25 mouse cellular contexts compared by ENCODE assay signal in genomic region chr16:44337541-44337940, GRCm38 (mm10). TPM values are rescaled to one million over a fixed set of nuclear protein-coding genes. Genes with fewer than 3 reads are reported as not detected.
"Had no signal": no experiment of that assay in that cellular context is flagged by ENCODE, and none has a peak within 500 bp of the region (broad histone marks: within the 10 kb centered on the region; RNA-seq: fewer than 3 reads in every experiment).

No protein-coding gene starts in this region.

- H3K4me2 ChIP-seq: heart, embryonic 12.5 days; hindbrain, embryonic 12.5 days; hindbrain, embryonic 14.5 days; intestine, embryonic 15.5 days; limb, embryonic 12.5 days; liver, embryonic 11.5 days had no signal

- H3K36me3 ChIP-seq: heart, embryonic 10.5 days; heart, embryonic 12.5 days; hindbrain, embryonic 10.5 days; hindbrain, embryonic 12.5 days; intestine, embryonic 15.5 days; limb, embryonic 10.5 days; limb, embryonic 12.5 days had no signal

- H3K4me1 ChIP-seq: intestine, embryonic 15.5 days had no signal

- ATAC-seq: hindbrain, embryonic 16.5 days; inflammation-experienced regulatory T-cells, adult 6 months; intestine, embryonic 15.5 days; intestine, postnatal 0 days had no signal

- H3K27ac ChIP-seq: gastrocnemius, adult 2 months; heart, embryonic 10.5 days; hindbrain, embryonic 10.5 days; hindbrain, embryonic 12.5 days; hindbrain, embryonic 14.5 days; intestine, embryonic 15.5 days; layer of hippocampus, adult 2 months; left cerebral cortex, adult 2 months; limb, embryonic 10.5 days; limb, embryonic 12.5 days had no signal

- DNase-seq: gastrocnemius, adult 2 months; gastrocnemius, postnatal 10 days; gastrocnemius, postnatal 25 days; heart, postnatal 4 days; kidney, adult 18-20 months; kidney, adult 8-10 months; kidney, postnatal 10 days; kidney, postnatal 25 days; kidney, postnatal 4 days; liver had no signal

- H3K9ac ChIP-seq: heart, embryonic 12.5 days; hindbrain, embryonic 12.5 days; hindbrain, embryonic 14.5 days; intestine, embryonic 15.5 days; limb, embryonic 12.5 days had no signal

- H3K4me3 ChIP-seq: gastrocnemius, adult 2 months; heart, embryonic 10.5 days; heart, embryonic 12.5 days; hindbrain, embryonic 10.5 days; hindbrain, embryonic 12.5 days; intestine, embryonic 15.5 days; layer of hippocampus, adult 2 months; left cerebral cortex, adult 2 months; limb, embryonic 10.5 days; limb, embryonic 12.5 days had no signal

- H3K9me3 ChIP-seq: heart, embryonic 10.5 days; hindbrain, embryonic 10.5 days; hindbrain, embryonic 12.5 days; intestine, embryonic 15.5 days; limb, embryonic 10.5 days; limb, embryonic 12.5 days had no signal

RNA-seq across cellular contexts. Expression of gene Sidt1, which starts 4.5 kb away (rescaled TPM):
- polyA plus RNA-seq: heart, embryonic 10.5 days; heart, embryonic 12.5 days; heart, embryonic 14.5 days; limb, embryonic 10.5 days; liver, embryonic 11.5 days had no signal

RNA-seq across cellular contexts. Expression of gene Cfap44, which starts 57.1 kb away (rescaled TPM):
- polyA plus RNA-seq: inflammation-experienced regulatory T-cells, adult 6 months; intestine, postnatal 0 days had no signal
